In genomic region chr6:23869971-23870370, GRCm38 (mm10) we compare ENCODE assay signal across 17 mouse cellular contexts. TPM values are rescaled to one million over a fixed set of nuclear protein-coding genes. Genes with fewer than 3 reads are reported as not detected.
"Had no signal": no experiment of that assay in that cellular context is flagged by ENCODE, and none has a peak within 500 bp of the region (broad histone marks: within the 10 kb centered on the region; RNA-seq: fewer than 3 reads in every experiment).

No protein-coding gene starts in this region.

- H3K27me3 ChIP-seq: liver, embryonic 13.5 days; midbrain, embryonic 15.5 days; neural tube, embryonic 13.5 days; stomach, embryonic 15.5 days had no signal

- H3K9ac ChIP-seq: liver, embryonic 13.5 days; midbrain, embryonic 15.5 days; neural tube, embryonic 13.5 days; stomach, embryonic 15.5 days had no signal

- H3K4me1 ChIP-seq: liver, embryonic 13.5 days; midbrain, embryonic 15.5 days; neural tube, embryonic 13.5 days; stomach, embryonic 15.5 days had no signal

- H3K27ac ChIP-seq: liver, embryonic 13.5 days; midbrain, embryonic 15.5 days; neural tube, embryonic 13.5 days; stomach, embryonic 15.5 days had no signal

- H3K4me3 ChIP-seq: liver, embryonic 13.5 days; midbrain, embryonic 15.5 days; myocyte; neural tube, embryonic 13.5 days; stomach, embryonic 15.5 days had no signal

- H3K36me3 ChIP-seq: liver, embryonic 13.5 days; midbrain, embryonic 15.5 days; neural tube, embryonic 13.5 days; stomach, embryonic 15.5 days had no signal

- DNase-seq: kidney, adult 9 months; kidney, postnatal 14 days; kidney, postnatal 4 days; liver, embryonic 13.5 days; lung, adult 2 months; lung, postnatal 14 days; lung, postnatal 4 days; retina, postnatal 1 day; right cerebral cortex, postnatal 25 days; spleen, adult 18-20 months; thymus, postnatal 25 days had no signal

- H3K4me2 ChIP-seq: liver, embryonic 13.5 days; midbrain, embryonic 11.5 days; midbrain, embryonic 15.5 days; neural tube, embryonic 13.5 days; stomach, embryonic 15.5 days had no signal

- H3K9me3 ChIP-seq: liver, embryonic 13.5 days; midbrain, embryonic 15.5 days; neural tube, embryonic 13.5 days; stomach, embryonic 15.5 days had no signal

- ATAC-seq: midbrain, embryonic 15.5 days had no signal

RNA-seq across cellular contexts. Expression of gene Cadps2, which starts 30.8 kb away (rescaled TPM):
- total RNA-seq: monocyte, adult 5-6 weeks had no signal
